Mouse (Mus musculus): Measurements from ENCODE around the gene Gm20855. TPM values are rescaled to one million over a fixed set of nuclear protein-coding genes. Genes with fewer than 3 reads are reported as not detected.
"Not testable (repeated sequence)": the region's sequence is repeated elsewhere in the genome, so short reads cannot be mapped to it uniquely, and the experiment has no call there.

The Gm20855 gene
- not detected in 2 replicates for polyA plus RNA-seq (2015; fragmentation: Nextera tagmentation; extraction: Ambion mirVana)

- H3K4me2 ChIP-seq (ENCODE audit: low read depth, low read length); H3K36me3 ChIP-seq (ENCODE audit: control insufficient read depth, insufficient read depth); H3K9ac ChIP-seq (ENCODE audit: low read length); H3K4me3 ChIP-seq (ENCODE audit: low read length); H3K9me3 ChIP-seq (replicated peaks; ENCODE audit: control insufficient read depth, low read length); H3K27ac ChIP-seq (ENCODE audit: low read length); ATAC-seq (replicated peaks; ENCODE audit: extremely low read depth, insufficient read depth, low FRiP score); H3K4me1 ChIP-seq (ENCODE audit: control insufficient read depth, insufficient read depth, low read length); H3K27me3 ChIP-seq (ENCODE audit: control insufficient read depth, insufficient read depth, low read length): not testable (repeated sequence)
- no CpG with 5 or more reads among the region's 6 CpGs for WGBS
These were observed at the start of gene Gm20855 for GRCm38 (mm10) chrY:35131733-35132132. Gm20855 (minus strand) TSS chrY:35131833.

All from heart, embryonic 16.5 days (tissue).